Mouse (Mus musculus) cerebellum, postnatal 36 days (tissue): ENCODE results near the gene Myh3.
A peak's percentile ranks its signal among the peaks of the same experiment; 100 is the strongest.
"Not testable (repeated sequence)": the region's sequence is repeated elsewhere in the genome, so short reads cannot be mapped to it uniquely, and the experiment has no call there.

Source experiments
- DNase-seq, 2 experiments: peaks; one replicate each; pipeline ENCODE4 v3.0.0; 2021 to 2022; ENCODE audit warnings: mixed read lengths in 2 of 2

The Myh3 gene

DNA sequence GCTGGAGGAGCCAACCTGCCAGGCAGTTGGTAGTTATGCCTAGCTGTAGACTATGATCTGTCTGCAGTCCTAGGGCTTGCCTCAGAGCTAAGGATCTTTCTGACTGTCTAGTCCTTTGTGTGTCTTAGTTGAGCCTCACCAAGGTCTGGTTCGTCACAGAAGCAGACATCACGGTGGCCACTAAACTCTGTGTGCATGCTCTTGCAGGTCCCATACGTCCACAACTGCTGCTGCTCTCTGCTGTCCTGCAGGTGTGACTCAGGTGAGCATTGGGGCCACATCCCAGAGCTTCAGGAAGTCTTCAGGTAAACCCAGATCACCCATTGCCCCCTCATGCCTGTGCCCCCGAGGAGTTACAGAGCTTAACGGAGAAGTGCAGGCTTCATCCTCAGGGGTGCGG is 788 bp downstream of the Myh3 start:
- DNase-seq, result no peak

DNA sequence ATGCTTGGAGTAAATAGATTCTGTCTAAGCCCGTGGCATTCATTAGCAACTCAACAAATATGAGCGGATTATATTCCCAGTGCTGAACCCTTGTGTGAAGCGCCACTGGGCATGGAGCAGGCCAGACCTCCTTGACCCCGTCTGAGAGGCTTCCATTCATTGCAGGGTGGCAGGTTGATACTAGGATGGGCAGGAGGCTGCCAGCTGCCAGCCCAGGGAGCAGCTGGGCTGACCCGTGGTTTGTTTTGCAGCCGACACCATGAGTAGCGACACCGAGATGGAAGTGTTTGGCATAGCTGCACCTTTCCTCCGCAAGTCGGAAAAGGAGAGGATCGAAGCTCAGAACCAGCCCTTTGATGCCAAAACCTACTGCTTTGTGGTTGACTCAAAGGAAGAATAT is 1.6 kb downstream of the Myh3 start:
- DNase-seq, result no peak

- DNase-seq, result peak; percentile 63 to 65
These were observed 2.1 kb downstream of the Myh3 start for GRCm38 (mm10) chr11:67080168-67080567.

GRCm38 (mm10) chr11:67081125-67081649 is 3.1 kb downstream of the Myh3 start:
- DNase-seq, result no peak

- no peak for DNase-seq
These were observed 4.1 kb downstream of the Myh3 start for GRCm38 (mm10) chr11:67082188-67082587.

DNA sequence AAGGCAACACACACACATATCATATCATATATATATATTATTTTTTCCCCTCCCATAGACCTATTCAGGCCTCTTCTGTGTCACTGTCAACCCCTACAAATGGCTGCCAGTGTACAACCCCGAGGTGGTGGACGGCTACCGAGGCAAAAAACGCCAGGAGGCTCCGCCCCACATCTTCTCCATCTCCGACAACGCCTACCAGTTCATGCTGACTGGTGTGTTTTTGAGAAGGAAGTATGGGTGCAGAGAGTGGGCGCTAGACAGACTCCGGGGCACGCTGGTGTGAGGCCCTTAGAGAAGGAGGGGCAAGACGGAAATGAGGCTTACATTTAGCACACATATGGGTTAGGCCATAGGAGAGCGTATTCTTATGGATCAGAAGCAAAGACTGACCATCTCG is 4.7 kb downstream of the Myh3 start:
- no peak for DNase-seq

- DNase-seq, result no peak
These were observed 5.1 kb downstream of the Myh3 start for GRCm38 (mm10) chr11:67083239-67083638.

DNA sequence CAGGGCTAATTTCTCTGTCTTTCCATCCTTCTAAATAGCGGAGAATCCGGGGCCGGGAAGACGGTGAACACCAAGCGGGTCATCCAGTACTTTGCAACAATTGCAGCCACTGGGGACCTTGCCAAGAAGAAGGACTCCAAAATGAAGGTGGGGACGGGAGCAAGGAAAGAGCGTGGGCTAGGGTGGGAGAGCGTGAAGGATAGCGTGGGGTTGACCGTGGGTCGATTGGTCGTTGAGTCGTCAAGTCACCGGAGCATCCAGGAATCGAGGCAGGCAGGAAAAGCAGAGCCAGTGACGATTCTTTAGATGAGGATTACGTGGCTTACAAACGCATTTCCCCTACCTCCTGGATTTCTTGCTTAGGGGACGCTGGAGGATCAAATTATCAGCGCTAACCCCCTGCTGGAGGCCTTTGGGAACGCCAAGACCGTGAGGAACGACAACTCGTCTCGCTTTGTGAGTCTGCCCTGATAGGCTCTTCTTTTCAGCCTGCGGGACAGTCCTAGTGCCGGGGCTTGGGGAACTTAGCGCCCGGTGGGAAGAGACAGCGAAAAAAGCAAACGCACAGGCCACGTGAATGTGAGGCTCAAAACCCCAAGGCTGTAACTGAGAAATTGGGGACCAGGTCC is 5.7 kb downstream of the Myh3 start:
- no peak for DNase-seq

DNA sequence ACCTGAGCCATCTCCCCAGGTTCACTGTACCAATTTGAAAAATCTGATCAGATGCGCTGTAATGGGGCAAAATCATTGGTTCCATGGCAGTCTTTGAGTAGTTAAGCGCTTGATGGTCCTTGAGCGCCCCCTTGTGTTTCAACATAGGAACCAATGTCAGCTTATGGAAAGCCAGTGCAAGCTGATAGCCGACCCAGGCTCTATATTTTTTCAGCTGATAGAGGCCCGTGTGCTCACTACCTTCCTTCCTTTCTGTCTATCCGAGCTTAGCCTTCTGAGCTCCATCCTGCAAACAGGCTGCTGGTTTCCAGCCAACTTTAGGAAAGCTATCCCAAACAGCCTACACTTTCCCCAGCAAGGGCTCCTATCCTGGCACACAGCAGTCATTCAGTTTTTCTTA is 7.4 kb downstream of the Myh3 start:
- peak; percentile 62 to 73 for DNase-seq

GRCm38 (mm10) chr11:67086467-67087164 is 8.5 kb downstream of the Myh3 start:
- no peak for DNase-seq

GRCm38 (mm10) chr11:67087225-67087624 is 9.1 kb downstream of the Myh3 start:
- no peak for DNase-seq

GRCm38 (mm10) chr11:67092354-67092753 is 14.3 kb downstream of the Myh3 start:
- DNase-seq, result not testable (repeated sequence)

DNA sequence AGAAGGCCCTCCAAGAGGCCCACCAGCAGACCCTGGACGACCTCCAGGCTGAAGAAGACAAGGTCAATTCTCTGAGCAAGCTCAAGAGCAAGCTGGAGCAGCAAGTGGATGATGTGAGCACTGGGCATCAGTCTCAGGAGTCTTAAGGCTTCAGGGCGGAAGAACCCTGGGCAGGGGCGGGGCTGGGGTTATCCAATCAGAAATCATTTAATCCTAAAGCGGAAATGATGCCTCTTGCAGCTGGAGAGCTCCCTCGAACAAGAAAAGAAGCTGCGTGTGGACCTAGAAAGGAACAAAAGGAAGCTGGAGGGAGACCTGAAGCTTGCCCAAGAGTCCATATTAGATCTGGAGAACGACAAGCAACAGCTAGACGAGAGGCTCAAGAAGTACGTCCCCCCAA is 15.1 kb downstream of the Myh3 start:
- DNase-seq, result no peak

GRCm38 (mm10) chr11:67093652-67094051 is 15.6 kb downstream of the Myh3 start:
- DNase-seq, result no peak

GRCm38 (mm10) chr11:67094470-67094869 is 16.4 kb downstream of the Myh3 start:
- no peak for DNase-seq

DNA sequence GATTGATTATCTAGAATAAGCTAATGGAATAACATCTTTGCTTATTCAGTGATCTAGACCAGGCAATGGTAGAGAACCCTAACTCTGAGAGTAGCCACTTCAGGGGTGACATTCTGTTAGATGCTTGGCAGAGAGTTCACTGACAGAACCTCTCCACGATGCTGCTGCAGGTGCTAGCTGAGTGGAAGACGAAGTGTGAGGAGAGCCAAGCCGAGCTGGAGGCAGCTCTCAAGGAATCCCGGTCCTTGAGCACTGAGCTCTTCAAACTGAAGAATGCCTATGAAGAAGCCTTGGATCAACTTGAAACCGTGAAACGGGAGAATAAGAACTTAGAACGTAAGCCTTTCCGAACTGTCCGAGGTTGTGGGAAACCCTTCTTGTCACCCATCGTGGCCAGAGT is 19.6 kb downstream of the Myh3 start:
- no peak for DNase-seq

DNA sequence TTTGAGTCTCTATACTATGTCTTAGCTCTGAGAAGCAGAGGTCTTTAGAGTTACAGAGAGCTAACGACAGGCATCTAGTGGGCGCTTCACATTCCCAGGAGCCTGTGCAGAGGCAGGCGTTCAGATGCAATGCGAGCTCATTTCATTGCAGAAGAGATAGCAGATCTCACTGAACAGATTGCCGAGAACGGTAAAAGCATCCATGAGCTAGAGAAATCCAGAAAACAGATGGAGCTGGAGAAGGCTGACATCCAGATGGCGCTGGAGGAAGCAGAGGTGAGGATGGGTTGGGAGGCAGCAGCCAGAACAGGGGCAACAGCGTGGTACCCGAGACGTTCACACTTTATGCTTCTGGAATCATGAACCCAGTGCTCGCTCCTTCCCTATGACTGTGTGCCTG is 20.3 kb downstream of the Myh3 start:
- no peak for DNase-seq

DNA sequence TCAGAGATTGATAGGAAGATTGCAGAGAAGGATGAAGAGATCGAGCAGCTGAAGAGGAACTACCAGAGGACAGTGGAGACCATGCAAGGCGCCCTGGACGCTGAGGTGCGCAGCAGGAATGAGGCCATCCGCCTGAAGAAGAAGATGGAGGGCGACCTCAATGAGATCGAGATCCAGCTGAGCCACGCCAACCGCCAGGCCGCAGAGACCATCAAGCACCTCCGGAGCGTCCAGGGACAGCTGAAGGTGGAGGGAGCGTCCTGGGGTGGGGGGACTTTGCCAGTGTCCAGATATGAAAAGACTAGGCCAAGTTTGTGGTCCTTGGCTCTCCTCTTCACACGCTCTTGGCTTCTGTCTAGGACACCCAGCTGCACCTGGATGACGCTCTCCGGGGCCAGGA is 21.1 kb downstream of the Myh3 start:
- DNase-seq, result no peak

GRCm38 (mm10) chr11:67100169-67100568 is 22.1 kb downstream of the Myh3 start:
- no peak for DNase-seq

DNA sequence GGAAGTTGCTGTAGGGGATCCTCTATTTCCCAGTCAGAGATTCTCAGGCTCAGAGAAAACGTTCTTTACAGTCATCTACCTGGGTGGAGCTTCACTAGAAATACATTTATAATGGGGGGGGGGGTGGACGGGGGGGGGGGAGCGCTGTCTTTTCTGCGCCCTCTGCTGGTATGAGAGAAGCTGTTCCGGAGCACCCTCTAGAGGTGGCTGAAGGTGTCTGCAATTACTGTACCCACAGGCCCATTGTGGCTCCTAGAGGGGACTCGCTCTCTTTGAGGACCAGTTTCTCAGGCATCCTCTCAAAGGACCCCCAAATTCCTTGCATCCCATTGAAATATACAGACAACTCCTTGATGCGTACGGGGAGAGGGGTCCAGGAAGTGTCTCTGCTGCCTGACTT is 23.6 kb downstream of the Myh3 start:
- DNase-seq, result peak; percentile 51 to 56

- DNase-seq, result no peak
These were observed 25.2 kb downstream of the Myh3 start for GRCm38 (mm10) chr11:67103256-67103655.

DNA sequence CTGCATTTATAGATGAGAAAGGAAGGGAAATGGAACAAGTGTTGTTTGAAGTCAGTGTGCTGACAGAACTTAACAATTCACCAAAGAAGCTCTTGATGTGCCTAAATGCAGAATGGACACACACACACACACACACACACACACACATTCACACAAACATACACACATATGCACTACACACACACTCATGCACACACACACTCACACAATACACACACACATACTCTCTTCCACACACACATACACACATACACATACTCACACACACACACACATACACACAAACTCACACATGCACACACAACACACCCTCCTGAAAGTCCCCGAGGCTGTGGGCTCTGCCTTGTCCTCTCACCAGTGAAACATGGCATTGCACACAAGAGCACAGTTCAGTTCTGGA is 26.1 kb downstream of the Myh3 start:
- DNase-seq, result no peak

GRCm38 (mm10) chr11:67104714-67105113 is 26.6 kb downstream of the Myh3 start:
- no peak for DNase-seq

DNA sequence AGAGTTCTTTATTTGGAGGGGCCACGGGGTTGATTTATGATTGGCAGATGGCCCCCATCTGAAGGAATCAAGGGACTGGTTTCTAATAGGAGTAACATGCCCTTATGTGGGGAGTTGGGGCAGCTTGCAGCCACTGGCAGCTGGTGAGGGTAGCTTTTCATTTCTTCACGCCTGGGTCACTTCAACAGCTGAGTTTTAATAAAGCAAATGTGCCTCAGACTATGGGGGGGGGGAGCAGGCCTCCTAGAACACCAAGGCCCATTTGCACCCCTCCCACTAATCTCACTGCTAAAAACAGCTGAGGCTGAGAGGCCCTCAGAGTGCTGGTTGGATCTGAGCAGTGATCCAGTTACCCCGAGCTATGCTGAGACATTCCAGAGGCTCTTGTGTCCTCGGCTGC is 27.6 kb downstream of the Myh3 start:
- DNase-seq, result no peak

DNA sequence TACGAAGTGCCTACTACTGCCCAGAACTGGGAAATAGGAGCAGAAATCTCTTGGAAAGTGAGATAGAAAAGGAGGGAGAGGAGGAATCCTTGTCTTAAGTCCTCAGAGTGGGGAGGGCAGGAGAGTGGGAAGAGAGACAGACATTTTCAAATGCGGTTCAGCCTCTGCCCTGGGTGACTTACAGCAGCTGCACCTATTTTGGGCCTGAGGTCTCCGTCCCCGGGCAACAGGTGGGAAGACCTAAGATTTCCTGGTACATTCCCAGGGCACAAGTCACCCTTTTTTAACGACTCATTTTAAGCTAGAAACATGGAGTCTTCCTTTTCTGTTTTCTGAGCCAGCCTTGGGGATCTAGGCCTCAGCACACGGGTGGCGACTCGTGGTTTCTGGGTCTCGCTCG is 28.9 kb downstream of the Myh3 start:
- DNase-seq, result no peak
